Mouse (Mus musculus): Measurements from ENCODE around the gene Zfp652. TPM values are rescaled to one million over a fixed set of nuclear protein-coding genes. Genes with fewer than 3 reads are reported as not detected.

Zfp652 gene
- total and polyA plus RNA-seq, 3 experiments = 3.0 to 9.8 (median 6.2) TPM

DNA sequence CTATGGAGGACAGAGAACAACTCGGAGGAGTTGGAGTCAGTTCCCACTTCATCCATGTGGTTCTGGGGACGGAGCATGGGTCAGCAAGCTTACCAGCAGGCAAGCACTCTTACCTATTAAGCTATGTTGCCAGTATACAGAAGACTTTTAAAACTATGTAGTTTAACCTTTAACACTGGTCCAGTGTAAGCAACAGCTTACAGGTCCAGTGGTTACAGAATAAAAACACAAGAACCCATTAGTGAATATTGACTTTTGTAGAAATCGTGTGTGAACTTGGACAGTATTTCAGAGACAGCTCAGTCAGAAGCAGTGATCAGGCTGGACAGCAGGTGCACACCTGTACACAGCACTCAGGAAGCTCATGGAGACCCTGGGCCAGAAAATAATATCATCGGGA is 12.0 kb downstream of the Zfp652 start:
- Histone ChIP-seq H3K4me3 (replicated peaks in 1 of 3; ENCODE audit: low read depth in 2 of 3, low read length in 2 of 3, poor library complexity in 1 of 3) (no peak overlapping the region), H3K27ac (ENCODE audit: insufficient read depth, low read depth) (no peak overlapping the region), H3K79me2 (replicated peaks; ENCODE audit: control insufficient read depth, extremely low read depth, insufficient read depth, poor library complexity, severe bottlenecking) (peaks cover 11% of the 10 kb centered on the region), H3K4me2 (ENCODE audit: insufficient read depth, low read depth, poor library complexity, severe bottlenecking) (no peak overlapping the region), H3K27me3 (replicated peaks) (no peaks in the 10 kb centered on the region), H3K36me3 (replicated peaks in 1 of 2; ENCODE audit: control insufficient read depth in 1 of 2, insufficient read depth in 1 of 2, low read length in 1 of 2) (peaks cover 0 to 16% of the 10 kb centered on the region in 2 experiments), H3K9me3 (replicated peaks; ENCODE audit: low read length) (no peaks in the 10 kb centered on the region), H3K4me1 (ENCODE audit: control insufficient read depth in 1 of 2, insufficient read depth in 2 of 2) (peaks cover 0 to 22% of the 10 kb centered on the region in 2 experiments; a peak in 2 of 4 replicates), H3K9ac (ENCODE audit: insufficient read depth, low read depth) (no peak overlapping the region)
- DNase-seq (ENCODE audit: extremely low read depth) = no peak
- in situ Hi-C loops (cut with MboI; ENCODE audit: low pct_ligation_motif_present, low pct_unique_long_range_greater_than_20kb, low sequenced_read_pairs) (no loop called here), dilution Hi-C loops (cut with MboI; ENCODE audit: extremely low pct_ligation_motif_present, extremely low pct_unique_long_range_greater_than_20kb, low sequenced_read_pairs) (no loop called here)
- TF ChIP-seq USF2 (conservative IDR thresholded peaks at IDR 0.05; ENCODE audit: low read depth, low read length) (no peak), ZNF384 (IDR thresholded peaks at IDR 0.05; ENCODE audit: low read depth, low read length) (no peak), IRF4 (IDR thresholded peaks at IDR 0.05; ENCODE audit: low read depth, low read length) (no peak), TCF12 (IDR thresholded peaks at IDR 0.05; ENCODE audit: low read depth, low read length) (no peak), MYC (IDR thresholded peaks at IDR 0.05; ENCODE audit: low read depth, low read length) (no peak), KAT2A (IDR thresholded peaks at IDR 0.05; ENCODE audit: insufficient replicate concordance, low read length) (no peak), MXI1 (IDR thresholded peaks at IDR 0.05; ENCODE audit: low read depth, low read length) (no peak), GABPA (IDR thresholded peaks at IDR 0.05; ENCODE audit: insufficient replicate concordance, low read depth, low read length) (no peak), NRF1 (IDR thresholded peaks at IDR 0.05; ENCODE audit: low read depth, low read length) (no peak)

DNA sequence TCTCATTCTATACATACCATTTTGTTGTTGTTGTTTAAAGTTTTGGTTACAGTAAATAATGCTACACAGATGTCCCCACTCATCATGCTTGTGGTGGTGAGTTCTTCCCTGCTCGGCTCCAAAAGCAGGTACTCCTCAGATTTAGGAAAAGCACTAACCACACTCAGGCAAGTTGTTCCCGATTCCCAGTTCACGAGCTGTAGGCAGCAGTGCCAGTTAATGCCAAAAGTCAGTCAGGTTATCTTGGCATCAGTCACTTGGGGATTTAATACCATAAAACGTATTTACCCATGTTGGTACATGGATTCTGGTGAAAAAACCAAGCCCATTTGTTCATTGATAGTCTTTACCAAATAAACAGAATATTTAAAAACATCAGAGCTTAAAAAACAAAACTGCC is 13.7 kb downstream of the Zfp652 start:
- Histone ChIP-seq H3K36me3 (replicated peaks in 1 of 2; ENCODE audit: control insufficient read depth in 1 of 2, insufficient read depth in 1 of 2, low read length in 1 of 2) (peaks cover 0 to 15% of the 10 kb centered on the region in 2 experiments), H3K79me2 (replicated peaks; ENCODE audit: control insufficient read depth, extremely low read depth, insufficient read depth, poor library complexity, severe bottlenecking) (peaks cover 8% of the 10 kb centered on the region), H3K27me3 (replicated peaks) (no peaks in the 10 kb centered on the region), H3K27ac (ENCODE audit: insufficient read depth, low read depth) (no peak overlapping the region), H3K4me2 (ENCODE audit: insufficient read depth, low read depth, poor library complexity, severe bottlenecking) (no peak overlapping the region), H3K9ac (ENCODE audit: insufficient read depth, low read depth) (no peak overlapping the region), H3K9me3 (replicated peaks; ENCODE audit: low read length) (no peaks in the 10 kb centered on the region), H3K4me3 (replicated peaks in 1 of 3; ENCODE audit: low read depth in 2 of 3, low read length in 2 of 3, poor library complexity in 1 of 3) (no peak overlapping the region), H3K4me1 (ENCODE audit: control insufficient read depth in 1 of 2, insufficient read depth in 2 of 2) (peaks cover 0 to 23% of the 10 kb centered on the region in 2 experiments; a peak in 2 of 4 replicates)
- DNase-seq (ENCODE audit: extremely low read depth) = no peak
- in situ Hi-C loops (cut with MboI; ENCODE audit: low pct_ligation_motif_present, low pct_unique_long_range_greater_than_20kb, low sequenced_read_pairs) (no loop called here), dilution Hi-C loops (cut with MboI; ENCODE audit: extremely low pct_ligation_motif_present, extremely low pct_unique_long_range_greater_than_20kb, low sequenced_read_pairs) (no loop called here)
- no peak for TF ChIP-seq POLR2AphosphoS2 (IDR thresholded peaks at IDR 0.05; ENCODE audit: low read depth, low read length)
- TF ChIP-seq MAFK (IDR thresholded peaks at IDR 0.05; ENCODE audit: insufficient replicate concordance, low read length) = no peak
- no peak for TF ChIP-seq E2F4 (IDR thresholded peaks at IDR 0.05; ENCODE audit: insufficient replicate concordance, low read depth, low read length)
- no peak for TF ChIP-seq RAD21 (IDR thresholded peaks at IDR 0.05; ENCODE audit: low read depth, low read length)

DNA sequence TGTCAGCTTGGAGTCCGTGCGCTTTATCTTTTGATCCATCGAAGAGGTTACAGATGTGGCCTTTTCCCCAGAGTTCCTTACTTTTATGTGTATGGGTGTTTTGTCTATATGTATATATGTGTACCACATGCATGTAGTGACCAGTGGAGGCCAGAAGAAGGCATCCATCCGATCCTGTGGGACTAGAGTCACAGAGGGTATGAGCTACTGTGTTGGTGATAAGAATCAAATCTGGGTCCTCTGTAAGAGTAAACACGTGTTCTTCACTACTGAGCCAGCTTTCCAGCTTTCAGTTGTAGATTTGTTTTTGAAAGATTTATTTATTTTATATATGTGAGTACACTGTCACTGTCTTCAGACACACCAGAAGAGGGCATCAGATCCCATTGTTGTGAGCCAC is 15.5 kb downstream of the Zfp652 start:
- Histone ChIP-seq H3K27ac (ENCODE audit: insufficient read depth, low read depth) (no peak overlapping the region), H3K27me3 (replicated peaks) (no peaks in the 10 kb centered on the region), H3K4me1 (ENCODE audit: control insufficient read depth in 1 of 2, insufficient read depth in 2 of 2) (peaks cover 0 to 23% of the 10 kb centered on the region in 2 experiments; a peak in 2 of 4 replicates), H3K4me2 (ENCODE audit: insufficient read depth, low read depth, poor library complexity, severe bottlenecking) (no peak overlapping the region), H3K4me3 (replicated peaks in 1 of 3; ENCODE audit: low read depth in 2 of 3, low read length in 2 of 3, poor library complexity in 1 of 3) (no peak overlapping the region), H3K9me3 (replicated peaks; ENCODE audit: low read length) (no peaks in the 10 kb centered on the region), H3K9ac (ENCODE audit: insufficient read depth, low read depth) (no peak overlapping the region), H3K79me2 (replicated peaks; ENCODE audit: control insufficient read depth, extremely low read depth, insufficient read depth, poor library complexity, severe bottlenecking) (peaks cover 8% of the 10 kb centered on the region), H3K36me3 (replicated peaks in 1 of 2; ENCODE audit: control insufficient read depth in 1 of 2, insufficient read depth in 1 of 2, low read length in 1 of 2) (peaks cover 0 to 13% of the 10 kb centered on the region in 2 experiments)
- no peak for TF ChIP-seq MAZ (IDR thresholded peaks at IDR 0.05; ENCODE audit: low read depth, low read length)
- TF ChIP-seq HCFC1 (IDR thresholded peaks at IDR 0.05; ENCODE audit: low read depth, low read length) = no peak
- no peak for TF ChIP-seq TCF12 (IDR thresholded peaks at IDR 0.05; ENCODE audit: low read depth, low read length)
- TF ChIP-seq CHD1 (IDR thresholded peaks at IDR 0.05; ENCODE audit: low read depth, low read length) = no peak
- TF ChIP-seq USF2 (conservative IDR thresholded peaks at IDR 0.05; ENCODE audit: low read depth, low read length) = no peak
- no peak for TF ChIP-seq ZMIZ1 (IDR thresholded peaks at IDR 0.05; ENCODE audit: low read depth, low read length)
- TF ChIP-seq RAD21 (IDR thresholded peaks at IDR 0.05; ENCODE audit: low read depth, low read length) = no peak
- no peak for TF ChIP-seq ZC3H11A (IDR thresholded peaks at IDR 0.05; ENCODE audit: low read depth, low read length)
- TF ChIP-seq JUND (conservative IDR thresholded peaks at IDR 0.05; ENCODE audit: low read depth, low read length) = no peak
- no peak for TF ChIP-seq UBTF (IDR thresholded peaks at IDR 0.05; ENCODE audit: low read depth, low read length)
- dilution Hi-C loops (cut with MboI; ENCODE audit: extremely low pct_ligation_motif_present, extremely low pct_unique_long_range_greater_than_20kb, low sequenced_read_pairs) = no loop called here
- DNase-seq (ENCODE audit: extremely low read depth) = no peak
- in situ Hi-C loops (cut with MboI; ENCODE audit: low pct_ligation_motif_present, low pct_unique_long_range_greater_than_20kb, low sequenced_read_pairs) = no loop called here

Measured in CH12.LX (cell line).